Mouse (Mus musculus) forebrain, embryonic 10.5 days (tissue): Measurements from ENCODE around the gene Cpne5. TPM values are rescaled to one million over a fixed set of nuclear protein-coding genes. Genes with fewer than 3 reads are reported as not detected.
"Not testable (repeated sequence)": the region's sequence is repeated elsewhere in the genome, so short reads cannot be mapped to it uniquely, and the experiment has no call there.

Source experiments
- DNase-seq: peaks from one replicate; pipeline ENCODE4 v3.0.0-alpha.2; 2017; ENCODE audit warnings: low spot score; ENCODE audit errors: extremely low spot score
- H3K27ac ChIP-seq: fragments of 300-500 bp; sonication (generic); 2 replicates; pipeline ENCODE4 v1.5.1; 2016; ENCODE audit warnings: mild to moderate bottlenecking
- H3K27me3 ChIP-seq: fragments of 300-500 bp; sonication (generic); 2 replicates; pipeline ENCODE4 v1.6.1; 2016; ENCODE audit warnings: mild to moderate bottlenecking; ENCODE audit not compliant: poor library complexity, severe bottlenecking
- H3K36me3 ChIP-seq: fragments of 300-500 bp; sonication (generic); replicated peaks from 2 replicates; pipeline ENCODE4 v1.6.1; 2016; ENCODE audit warnings: mild to moderate bottlenecking, moderate library complexity
- H3K4me1 ChIP-seq: fragments of 300-500 bp; sonication (generic); 2 replicates; pipeline ENCODE4 v1.6.1; 2016
- H3K4me3 ChIP-seq: fragments of 300-500 bp; sonication (generic); 2 replicates; pipeline ENCODE4 v1.5.1; 2016; ENCODE audit warnings: mild to moderate bottlenecking, moderate library complexity
- H3K9me3 ChIP-seq: fragments of 300-500 bp; sonication (generic); 2 replicates; pipeline ENCODE4 v1.6.1; 2016; ENCODE audit warnings: mild to moderate bottlenecking, moderate library complexity
- WGBS: fragments of 180-500 bp; shearing (Covaris S2); methylation state at CpG from one replicate; pipeline ENCODE4 v1.1.7; 2016; 5-methylcytosine and 5-hydroxymethylcytosine counted together
- polyA plus RNA-seq: library from polyadenylated mRNA; unstranded; fragments of >200 nt; fragmentation: Nextera tagmentation; extraction: Ambion mirVana; gene quantifications from 2 replicates; pipeline ENCODE4 v1.2.1, GENCODE M21; 2016

The Cpne5 gene
- polyA plus RNA-seq, 1 experiment from 2014 or later = 5.3 TPM

DNA sequence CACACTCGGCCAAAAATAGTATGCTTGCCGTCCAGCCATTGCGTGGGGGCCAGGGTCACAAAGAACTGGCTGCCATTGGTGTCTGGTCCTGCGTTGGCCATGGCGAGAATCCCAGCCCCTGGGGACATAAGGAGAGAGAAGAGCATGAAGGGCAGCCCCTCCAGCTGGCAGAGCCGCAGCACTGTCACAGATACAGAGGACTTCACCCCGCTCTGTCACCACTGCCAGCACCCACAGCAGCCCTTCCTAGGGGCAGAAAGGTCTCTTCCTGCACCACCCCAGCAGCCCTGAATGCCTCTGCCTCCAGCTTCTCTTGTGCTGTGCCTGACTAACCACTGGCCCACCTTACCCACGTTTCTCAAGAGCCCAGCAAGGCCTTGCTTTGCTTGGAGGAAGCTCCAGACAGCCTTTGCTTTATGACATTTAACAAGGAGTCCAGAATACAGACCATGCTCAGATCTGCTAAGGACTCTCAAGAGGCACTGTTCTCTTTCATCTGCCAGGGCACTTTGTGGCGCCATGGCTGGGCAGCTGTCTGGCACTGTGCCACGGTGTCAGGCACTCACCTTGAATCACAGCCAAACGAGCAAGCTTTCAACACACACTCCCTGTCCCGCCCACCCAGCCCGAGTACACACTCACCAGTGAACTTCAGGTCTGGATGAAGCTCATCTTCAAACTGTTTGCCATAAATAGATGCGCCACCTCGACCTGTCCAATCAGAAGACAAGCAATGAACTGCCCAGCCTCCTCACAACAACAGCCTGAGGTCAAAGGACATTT, 13.8 kb upstream of the Cpne5 start:
- Histone ChIP-seq H3K27me3 (no peaks in the 10 kb centered on the region), H3K4me3 (no peak overlapping the region), H3K36me3 (peaks cover 87% of the 10 kb centered on the region), H3K27ac (no peak overlapping the region), H3K4me1 (0 out of 2 replicates have a peak, but pooled peaks cover 4% of the 10 kb centered on the region), H3K9me3 (no peaks in the 10 kb centered on the region)
- DNase-seq = no peak
- 92% methylated on average over 15 of the region's 15 CpGs for WGBS

DNA sequence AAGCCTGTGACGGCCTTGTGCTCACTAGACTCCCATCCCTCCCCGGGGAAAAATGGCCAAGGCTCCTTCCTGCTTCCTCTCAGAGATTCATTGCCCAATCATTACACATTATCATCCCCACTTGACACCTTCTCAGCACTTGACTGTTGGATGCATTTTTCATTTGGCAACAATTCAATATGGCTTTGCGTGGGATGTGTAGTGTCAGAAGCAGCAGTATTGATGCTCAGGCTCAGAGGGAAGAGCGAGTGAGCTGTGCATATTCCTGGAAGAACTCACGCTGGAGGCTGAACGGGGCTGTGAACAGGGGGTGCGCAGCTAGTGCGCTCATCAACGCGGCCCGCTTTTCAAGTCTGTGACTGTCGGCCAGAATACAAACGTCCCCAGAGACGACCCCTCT, 13.0 kb upstream of the Cpne5 start:
- not testable (repeated sequence) for H3K9me3 ChIP-seq, H3K4me3 ChIP-seq, H3K4me1 ChIP-seq, H3K27ac ChIP-seq, H3K27me3 ChIP-seq, DNase-seq
- 94% methylated on average over 14 of the region's 14 CpGs for WGBS
- peaks cover 79% of the 10 kb centered on the region for H3K36me3 ChIP-seq

DNA sequence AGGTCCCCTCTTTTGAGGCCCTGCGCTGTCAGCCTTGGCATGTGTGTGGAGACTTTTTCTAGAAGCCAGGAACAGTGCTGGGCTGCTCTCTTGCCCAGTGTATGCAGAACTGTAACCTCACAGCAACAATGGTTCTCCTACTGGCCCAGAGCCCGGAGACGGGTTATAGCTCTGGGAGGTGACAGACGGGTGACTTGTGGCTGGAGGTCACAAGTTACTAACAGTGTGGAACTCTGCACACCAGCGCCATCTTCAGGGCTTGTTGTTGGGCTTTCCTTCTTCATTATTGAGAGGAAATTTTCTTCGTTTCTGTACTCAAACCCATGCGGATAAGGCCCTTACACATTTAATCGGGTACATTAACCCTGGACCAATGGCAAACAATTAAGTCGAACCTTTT, 11.5 kb upstream of the Cpne5 start:
- WGBS = 71% methylated on average over 9 of the region's 9 CpGs
- Histone ChIP-seq H3K36me3 (peaks cover 64% of the 10 kb centered on the region), H3K4me1 (peaks cover 21% of the 10 kb centered on the region), H3K4me3 (no peak overlapping the region), H3K9me3 (no peaks in the 10 kb centered on the region), H3K27me3 (no peaks in the 10 kb centered on the region), H3K27ac (no peak overlapping the region)
- DNase-seq = no peak

DNA sequence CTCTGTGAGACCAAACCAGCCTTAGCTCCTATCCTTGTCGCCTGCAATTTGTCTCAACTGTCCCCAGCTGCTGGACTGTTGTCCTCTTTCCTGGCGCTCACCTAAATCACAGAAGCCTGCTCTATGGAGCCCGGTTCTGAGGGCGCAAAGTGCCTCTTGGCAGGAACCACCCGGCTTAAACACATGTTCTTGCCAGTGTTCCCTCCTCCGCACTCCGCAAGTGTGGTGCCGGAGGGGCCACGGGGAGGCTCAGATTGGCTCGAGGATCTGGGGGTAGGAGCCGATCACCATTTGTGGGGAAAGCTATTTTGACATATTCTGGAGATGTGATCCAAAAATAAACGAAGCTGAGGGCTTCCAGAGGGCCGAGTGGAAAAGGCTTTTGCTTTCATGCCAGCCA, 9.9 kb upstream of the Cpne5 start:
- no peaks in the 10 kb centered on the region for H3K9me3 ChIP-seq
- DNase-seq = no peak
- peaks cover 8% of the 10 kb centered on the region for H3K27me3 ChIP-seq
- H3K4me3 ChIP-seq = no peak overlapping the region
- peaks cover 48% of the 10 kb centered on the region for H3K36me3 ChIP-seq
- no peak overlapping the region for H3K27ac ChIP-seq
- peaks cover 36% of the 10 kb centered on the region for H3K4me1 ChIP-seq
- WGBS = 90% methylated on average over 13 of the region's 13 CpGs

DNA sequence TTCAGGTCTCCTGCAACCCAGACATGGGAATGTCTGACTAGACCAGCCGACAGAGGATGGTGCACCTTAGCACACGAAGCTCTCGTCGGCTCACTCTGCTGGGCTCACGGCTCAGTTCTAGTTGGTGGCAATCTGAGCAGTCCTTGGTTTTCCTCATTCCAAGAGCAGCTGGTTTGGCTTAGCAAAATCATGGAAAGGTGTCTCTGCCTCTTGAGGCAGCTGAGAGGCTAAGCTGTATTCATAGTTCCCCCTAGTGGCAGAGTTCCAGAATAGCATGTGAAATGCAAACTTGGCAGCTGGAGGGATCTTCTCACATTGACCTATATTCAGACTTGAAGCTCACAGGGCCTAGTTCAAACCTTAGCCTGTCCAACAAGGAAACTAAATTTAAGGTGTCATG, 8.6 kb upstream of the Cpne5 start:
- Histone ChIP-seq H3K27me3 (peaks cover 21% of the 10 kb centered on the region), H3K4me3 (no peak overlapping the region), H3K27ac (no peak overlapping the region; the same call in 1 of the 2 replicates), H3K9me3 (no peaks in the 10 kb centered on the region), H3K36me3 (peaks cover 35% of the 10 kb centered on the region), H3K4me1 (peaks cover 43% of the 10 kb centered on the region)
- WGBS = 30% methylated on average over 5 of the region's 5 CpGs
- peak; percentile 58 for DNase-seq

DNA sequence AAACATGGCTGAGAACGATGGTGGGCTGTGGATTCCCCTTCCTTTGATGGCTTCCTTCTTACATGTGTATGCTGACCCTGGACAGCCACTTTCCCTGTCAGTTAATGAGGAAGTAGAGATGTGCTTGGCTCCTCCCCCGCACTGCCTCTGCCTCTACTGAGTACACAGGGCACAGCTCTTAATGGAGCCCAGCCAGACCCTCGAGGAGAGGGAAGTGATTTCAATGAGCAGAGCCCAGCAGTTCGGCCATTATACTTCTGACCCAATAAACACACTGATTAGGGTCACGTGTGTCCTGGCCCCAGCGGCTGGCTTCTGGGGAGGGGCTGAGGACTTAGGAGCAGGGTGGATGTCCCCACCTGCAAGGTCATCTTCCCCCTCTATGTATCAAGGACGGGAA, 7.8 kb upstream of the Cpne5 start:
- H3K27ac ChIP-seq = peak overlapping the region; percentile 65
- DNase-seq = peak; percentile 36
- H3K27me3 ChIP-seq = peaks cover 23% of the 10 kb centered on the region
- H3K9me3 ChIP-seq = no peaks in the 10 kb centered on the region
- H3K4me1 ChIP-seq = peaks cover 46% of the 10 kb centered on the region
- no peak overlapping the region for H3K4me3 ChIP-seq
- H3K36me3 ChIP-seq = peaks cover 26% of the 10 kb centered on the region
- WGBS = 43% methylated on average over 7 of the region's 7 CpGs

DNA sequence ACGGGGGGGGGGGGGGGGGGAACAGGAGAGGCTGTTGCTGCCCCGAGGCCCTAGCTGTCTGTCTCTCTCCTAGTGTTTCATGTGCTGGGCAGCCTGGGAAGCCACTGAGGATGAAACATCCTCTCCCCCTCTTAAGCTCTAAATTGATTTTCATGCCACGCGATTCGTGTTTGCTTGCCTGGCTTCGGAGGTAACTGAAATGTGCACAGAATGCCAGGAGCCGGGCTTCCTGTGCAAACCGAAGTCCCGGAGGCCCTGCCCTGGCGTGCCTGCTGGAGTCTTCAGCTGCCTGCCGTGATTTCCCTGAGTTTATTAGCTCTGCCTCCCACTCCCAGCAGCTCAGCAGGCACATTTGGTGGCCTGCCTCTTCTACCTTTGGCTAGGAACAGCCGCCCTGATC, 6.9 kb upstream of the Cpne5 start:
- Histone ChIP-seq H3K4me3 (no peak overlapping the region; the same call in 1 of the 2 replicates), H3K27ac (peak overlapping the region; percentile 65)

DNA sequence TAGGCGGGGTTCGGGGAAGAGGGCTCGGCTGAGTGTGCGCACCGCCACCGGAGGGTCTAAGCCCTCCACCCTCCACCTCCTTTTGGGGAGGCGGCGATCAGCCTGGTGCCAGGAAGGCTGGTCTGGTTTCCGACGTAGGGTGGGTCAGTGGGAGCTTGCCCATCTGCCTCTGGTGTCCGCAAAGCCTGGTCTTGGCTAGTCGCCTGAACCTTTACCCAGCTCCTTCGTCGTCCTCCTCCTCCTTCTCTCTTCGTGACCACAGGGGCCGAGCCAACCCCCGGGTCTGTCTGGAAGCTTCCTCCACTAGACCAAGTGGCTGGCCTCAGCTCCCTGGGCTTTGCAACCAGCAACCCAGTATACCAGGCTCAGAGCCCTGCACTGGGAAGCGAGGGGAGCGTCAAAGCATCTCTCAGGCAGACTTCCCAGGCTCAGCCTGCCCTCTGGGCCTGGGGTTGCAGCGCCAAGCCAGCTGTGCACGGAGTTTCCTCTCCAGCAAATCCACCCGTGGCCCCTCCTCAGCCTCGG, 516 bp upstream of the Cpne5 start:
- WGBS = 3% methylated on average over 23 of the region's 23 CpGs
- Histone ChIP-seq H3K27me3 (peaks cover 93% of the 10 kb centered on the region), H3K4me3 (peak overlapping the region; percentile 76), H3K36me3 (no peaks in the 10 kb centered on the region), H3K27ac (peak overlapping the region; percentile 82), H3K4me1 (peaks cover 47% of the 10 kb centered on the region), H3K9me3 (no peaks in the 10 kb centered on the region)
- DNase-seq = peak; percentile 32

More for the DNA sequence above, 6.9 kb upstream of the Cpne5 start:
- H3K4me1 ChIP-seq = peaks cover 46% of the 10 kb centered on the region
- WGBS = 40% methylated on average over 11 of the region's 12 CpGs
- H3K9me3 ChIP-seq = no peaks in the 10 kb centered on the region
- peaks cover 31% of the 10 kb centered on the region for H3K27me3 ChIP-seq
- DNase-seq = no peak
- H3K36me3 ChIP-seq = peaks cover 18% of the 10 kb centered on the region

DNA sequence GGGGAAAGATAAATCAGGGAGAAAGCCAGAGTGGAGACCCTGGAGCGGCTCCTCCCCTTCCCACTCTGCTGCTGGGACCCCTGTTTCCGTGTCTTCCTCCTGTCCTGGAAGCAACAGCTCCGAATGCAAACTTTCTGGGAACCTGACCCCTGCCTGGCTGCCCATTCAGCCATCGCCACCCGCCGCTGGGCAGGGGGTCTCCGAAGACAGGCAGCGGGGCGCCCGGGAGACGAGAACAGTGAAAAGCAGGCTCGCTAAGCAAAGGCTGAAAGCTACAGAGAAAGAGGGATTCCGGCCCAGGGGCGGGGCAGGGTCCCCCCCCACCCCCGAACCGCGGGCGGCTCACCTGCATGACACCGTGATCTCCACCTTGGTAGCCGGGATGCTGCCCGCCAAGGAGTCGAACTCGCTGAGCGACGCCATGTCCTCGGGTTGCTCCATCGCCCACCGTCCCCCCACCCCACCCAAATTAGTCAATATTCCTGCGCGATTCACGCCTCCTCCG, 648 bp downstream of the Cpne5 start:
- peaks cover 47% of the 10 kb centered on the region for H3K4me1 ChIP-seq
- peaks cover 87% of the 10 kb centered on the region for H3K27me3 ChIP-seq
- no peaks in the 10 kb centered on the region for H3K9me3 ChIP-seq
- under 1% methylated on average over 32 of the region's 32 CpGs for WGBS
- H3K27ac ChIP-seq = peak overlapping the region; percentile 82
- DNase-seq = peak; percentile 31
- H3K36me3 ChIP-seq = no peaks in the 10 kb centered on the region
- H3K4me3 ChIP-seq = peak overlapping the region; percentile 76

DNA sequence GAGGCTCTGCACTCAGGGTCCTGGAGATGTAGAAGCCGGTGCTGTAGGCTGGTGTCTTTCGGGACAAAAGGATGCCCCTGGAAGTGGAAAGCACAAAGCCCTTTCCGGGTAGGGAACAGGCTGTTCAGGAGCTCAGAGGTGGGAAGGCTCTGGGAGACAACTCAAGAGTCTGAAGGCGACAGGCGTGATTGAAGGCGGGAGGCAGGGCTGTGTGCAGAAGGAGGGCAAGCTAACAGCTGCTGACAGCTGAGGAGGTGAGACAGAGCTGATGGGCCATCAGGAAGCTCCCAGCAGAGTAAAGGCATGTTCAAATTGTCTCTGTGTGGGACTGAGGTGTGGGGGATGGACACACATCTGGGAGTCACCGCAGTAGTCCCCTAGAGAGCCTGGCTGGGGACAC, 1.9 kb downstream of the Cpne5 start:
- no peak overlapping the region; the same call in 1 of the 2 replicates for H3K4me3 ChIP-seq
- peaks cover 78% of the 10 kb centered on the region for H3K27me3 ChIP-seq
- H3K9me3 ChIP-seq = no peaks in the 10 kb centered on the region
- WGBS = 76% methylated on average over 7 of the region's 7 CpGs
- no peak overlapping the region for H3K27ac ChIP-seq
- DNase-seq = no peak
- no peaks in the 10 kb centered on the region for H3K36me3 ChIP-seq
- peaks cover 49% of the 10 kb centered on the region for H3K4me1 ChIP-seq

DNA sequence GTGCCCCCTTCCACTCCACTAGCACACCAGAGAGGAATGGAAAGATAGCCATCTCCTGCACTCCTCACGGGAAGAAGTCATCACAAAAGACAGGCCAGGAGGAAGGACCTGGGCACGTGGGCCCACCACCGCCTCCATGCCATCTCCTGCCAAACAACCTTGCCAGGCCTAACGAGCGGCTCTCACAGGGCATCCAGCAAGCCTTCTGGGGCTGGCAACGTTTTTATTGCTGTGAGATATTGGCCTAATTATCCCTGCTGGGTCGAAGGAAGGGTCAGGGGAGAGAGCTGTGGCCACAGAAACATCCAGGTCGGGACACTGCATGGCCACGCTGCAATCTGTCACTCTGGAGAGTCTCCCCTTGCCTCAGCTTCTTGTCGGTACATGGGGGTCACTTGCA, 6.9 kb downstream of the Cpne5 start:
- Histone ChIP-seq H3K4me3 (no peak overlapping the region), H3K36me3 (no peaks in the 10 kb centered on the region), H3K4me1 (peaks cover 34% of the 10 kb centered on the region), H3K27me3 (peaks cover 32% of the 10 kb centered on the region), H3K9me3 (no peaks in the 10 kb centered on the region), H3K27ac (no peak overlapping the region)
- DNase-seq = no peak
- WGBS = 88% methylated on average over 10 of the region's 10 CpGs

DNA sequence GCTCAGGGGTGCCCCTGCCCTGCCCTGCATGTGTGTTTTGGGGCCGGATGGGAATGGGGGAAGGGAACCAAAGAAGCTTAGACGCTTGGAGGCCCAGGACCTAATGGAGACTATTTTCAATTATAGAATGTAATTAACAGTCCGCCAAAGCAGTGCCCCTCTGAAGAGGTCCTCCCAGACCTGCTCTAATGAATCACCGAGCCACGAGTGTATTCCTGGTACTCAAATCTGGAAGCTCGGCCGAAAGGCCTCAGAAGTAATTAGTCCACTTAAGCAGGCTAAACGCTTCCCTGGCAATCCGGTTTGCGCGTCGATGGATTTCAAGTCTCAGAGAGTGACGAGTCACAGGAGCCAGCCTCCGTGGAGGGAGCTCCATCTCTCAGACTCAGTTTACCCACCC, 17.3 kb downstream of the Cpne5 start:
- peak overlapping the region; percentile 40; the same call in 1 of the 2 replicates for H3K27ac ChIP-seq
- 50% methylated on average over 14 of the region's 14 CpGs for WGBS

DNA sequence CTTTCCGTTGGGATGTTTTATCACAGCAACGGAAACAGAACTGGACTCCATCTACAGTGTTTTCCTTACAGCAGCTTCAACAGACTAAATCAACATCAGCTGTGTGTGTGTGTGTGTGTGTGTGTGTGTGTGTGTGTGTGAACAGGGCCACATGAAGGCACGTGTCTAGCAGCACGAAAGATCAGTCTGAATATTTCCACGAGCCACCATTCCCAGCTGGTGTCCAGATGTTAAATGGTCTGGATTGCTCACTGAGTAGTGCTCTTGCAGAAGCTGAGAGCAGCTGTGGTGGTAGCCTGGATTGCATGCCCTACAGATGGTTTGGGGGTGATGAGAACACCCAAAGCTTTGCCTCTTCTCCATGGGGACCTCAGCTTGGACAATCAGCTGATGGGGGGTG, 19.9 kb downstream of the Cpne5 start:
- Histone ChIP-seq H3K36me3 (no peaks in the 10 kb centered on the region), H3K27me3 (peaks cover 43% of the 10 kb centered on the region), H3K27ac (no peak overlapping the region), H3K4me1 (peaks cover 57% of the 10 kb centered on the region), H3K4me3 (no peak overlapping the region), H3K9me3 (no peaks in the 10 kb centered on the region)
- no peak for DNase-seq
- WGBS = 81% methylated on average over 5 of the region's 5 CpGs

More for the DNA sequence above, 17.3 kb downstream of the Cpne5 start:
- Histone ChIP-seq H3K27me3 (peaks cover 19% of the 10 kb centered on the region), H3K4me3 (no peak overlapping the region), H3K4me1 (peaks cover 31% of the 10 kb centered on the region), H3K36me3 (no peaks in the 10 kb centered on the region), H3K9me3 (no peaks in the 10 kb centered on the region)
- no peak for DNase-seq
